Mouse (Mus musculus) hindbrain, embryonic 13.5 days (tissue): ENCODE results near the gene Ccl22. TPM values are rescaled to one million over a fixed set of nuclear protein-coding genes. Genes with fewer than 3 reads are reported as not detected.

Source experiments
- ATAC-seq: fragments of 200-750 bp; cut with Nextera tagmentation; 2 replicates; pipeline ENCODE4 v1.8.0; 2017; ENCODE audit warnings: moderate TSS enrichment; ENCODE audit not compliant: low FRiP score
- H3K27ac ChIP-seq: fragments of 300-500 bp; sonication (generic); 2 replicates; pipeline ENCODE4 v1.5.1; 2015; ENCODE audit warnings: inconsistent platforms, mild to moderate bottlenecking, moderate library complexity
- H3K27me3 ChIP-seq: fragments of 300-500 bp; sonication (generic); 2 replicates; pipeline ENCODE4 v1.6.1; 2015; ENCODE audit warnings: mild to moderate bottlenecking, inconsistent platforms
- H3K36me3 ChIP-seq: fragments of 300-500 bp; sonication (generic); 2 replicates; pipeline ENCODE4 v1.6.1; 2015; ENCODE audit warnings: mild to moderate bottlenecking, inconsistent platforms
- H3K4me1 ChIP-seq: fragments of 300-500 bp; sonication (generic); replicated peaks from 2 replicates; pipeline ENCODE4 v1.6.1; 2015; ENCODE audit warnings: inconsistent platforms
- H3K4me2 ChIP-seq: fragments of 300-500 bp; sonication (generic); 2 replicates; pipeline ENCODE4 v1.6.1; 2015; ENCODE audit warnings: inconsistent platforms, mild to moderate bottlenecking, moderate library complexity
- H3K4me3 ChIP-seq: fragments of 300-500 bp; sonication (generic); 2 replicates; pipeline ENCODE4 v1.5.1; 2015; ENCODE audit warnings: mild to moderate bottlenecking, inconsistent platforms
- H3K9ac ChIP-seq: fragments of 300-500 bp; sonication (generic); 2 replicates; pipeline ENCODE4 v1.6.1; 2015; ENCODE audit warnings: mild to moderate bottlenecking, inconsistent platforms
- H3K9me3 ChIP-seq: fragments of 300-500 bp; sonication (generic); 2 replicates; pipeline ENCODE4 v1.6.1; 2016; ENCODE audit warnings: inconsistent platforms
- WGBS: fragments of 180-500 bp; shearing (Covaris S2); methylation state at CpG from one replicate; pipeline ENCODE4 v1.1.7; 2015; 5-methylcytosine and 5-hydroxymethylcytosine counted together
- polyA plus RNA-seq: library from polyadenylated mRNA; unstranded; fragments of >200 nt; fragmentation: Nextera tagmentation; extraction: Ambion mirVana; gene quantifications from 2 replicates; pipeline ENCODE4 v1.2.1, GENCODE M21; 2015

The Ccl22 gene
- polyA plus RNA-seq, 1 experiment from 2014 or later: not detected

DNA sequence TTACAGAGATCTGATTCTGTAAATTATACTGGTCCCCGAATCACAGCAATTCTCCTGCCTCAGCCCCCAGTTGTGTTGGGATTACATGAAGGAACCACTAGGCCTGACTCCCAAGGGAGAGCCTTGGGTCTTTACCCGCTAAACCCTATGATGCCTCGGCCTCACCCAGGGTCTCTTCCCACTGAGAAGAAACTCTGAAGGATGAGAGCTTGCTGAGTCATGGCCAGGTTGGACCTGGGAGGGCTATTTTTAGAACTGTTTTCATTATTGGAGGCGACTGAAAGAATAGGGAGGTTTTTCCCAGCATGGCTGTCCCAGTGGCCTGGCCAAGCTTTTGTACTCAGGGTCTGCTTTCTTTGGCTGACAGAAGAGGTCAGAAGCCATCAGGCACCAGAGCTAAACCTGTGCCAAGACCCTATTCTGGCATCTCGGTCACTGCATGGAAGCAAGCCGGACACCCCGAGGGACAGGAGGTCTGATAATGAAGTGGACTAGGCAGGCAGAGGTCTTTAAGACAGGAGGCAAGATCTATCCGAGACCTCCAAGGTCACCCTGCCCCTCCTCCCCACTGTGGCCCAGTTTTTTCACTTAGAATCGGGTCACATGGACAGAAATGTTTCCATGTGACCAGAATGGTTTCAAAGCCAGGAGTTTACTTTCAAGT, 38.5 kb upstream of the Ccl22 start:
- H3K36me3 ChIP-seq: no peaks in the 10 kb centered on the region
- no peak for ATAC-seq
- H3K27ac ChIP-seq: no peak overlapping the region
- no peak overlapping the region for H3K4me3 ChIP-seq
- H3K4me2 ChIP-seq: no peak overlapping the region
- H3K9me3 ChIP-seq: no peaks in the 10 kb centered on the region
- no peaks in the 10 kb centered on the region for H3K4me1 ChIP-seq
- WGBS: 76% methylated on average over 9 of the region's 9 CpGs
- H3K27me3 ChIP-seq: no peaks in the 10 kb centered on the region
- no peak overlapping the region for H3K9ac ChIP-seq

- Histone ChIP-seq H3K4me3 (no peak overlapping the region), H3K27me3 (no peaks in the 10 kb centered on the region), H3K36me3 (no peaks in the 10 kb centered on the region), H3K9ac (no peak overlapping the region), H3K9me3 (no peaks in the 10 kb centered on the region), H3K27ac (no peak overlapping the region), H3K4me2 (no peak overlapping the region), H3K4me1 (no peaks in the 10 kb centered on the region; the same call in 1 of the 2 replicates)
- 60% methylated on average over 8 of the region's 8 CpGs for WGBS
- ATAC-seq: no peak
These were observed 35.1 kb upstream of the Ccl22 start for GRCm38 (mm10) chr8:94710336-94710735.

DNA sequence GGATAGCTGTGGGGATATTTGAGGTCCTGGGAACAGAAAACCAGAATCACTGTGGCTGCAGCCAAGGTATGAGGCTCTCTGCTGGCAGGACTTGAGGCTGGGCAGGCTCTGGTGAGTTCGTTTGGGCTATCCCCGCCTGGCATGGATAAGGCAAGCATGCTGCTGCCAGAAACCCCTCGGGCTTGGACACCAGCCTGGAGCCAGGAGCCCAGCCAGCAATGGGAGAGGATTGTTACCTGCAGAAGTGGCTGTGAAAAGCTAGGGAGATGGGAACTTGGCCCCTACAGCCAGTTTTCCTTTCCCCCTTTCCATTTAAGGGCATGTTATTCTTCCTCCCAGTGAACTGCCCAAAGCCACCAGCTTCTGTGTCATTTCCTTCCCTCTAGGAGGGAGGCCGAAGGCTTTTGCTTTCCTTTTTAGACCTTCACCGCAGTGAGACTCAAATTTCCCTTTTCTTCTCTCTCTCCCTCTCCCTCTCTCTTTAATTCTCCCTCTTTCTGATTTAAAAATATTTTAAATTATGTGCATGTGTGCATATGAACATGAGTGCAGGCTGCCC, 34.2 kb upstream of the Ccl22 start:
- no peaks in the 10 kb centered on the region for H3K9me3 ChIP-seq
- ATAC-seq: no peak
- H3K27me3 ChIP-seq: no peaks in the 10 kb centered on the region
- no peak overlapping the region for H3K9ac ChIP-seq
- H3K4me2 ChIP-seq: no peak overlapping the region
- no peaks in the 10 kb centered on the region for H3K36me3 ChIP-seq
- H3K4me3 ChIP-seq: no peak overlapping the region
- no peaks in the 10 kb centered on the region; the same call in 1 of the 2 replicates for H3K4me1 ChIP-seq
- 72% methylated on average over 5 of the region's 5 CpGs for WGBS
- no peak overlapping the region for H3K27ac ChIP-seq

- H3K9me3 ChIP-seq: no peaks in the 10 kb centered on the region
- no peak overlapping the region for H3K27ac ChIP-seq
- ATAC-seq: no peak
- H3K4me3 ChIP-seq: no peak overlapping the region
- H3K4me2 ChIP-seq: no peak overlapping the region
- H3K36me3 ChIP-seq: no peaks in the 10 kb centered on the region
- WGBS: 51% methylated on average over 5 of the region's 5 CpGs
- no peaks in the 10 kb centered on the region for H3K27me3 ChIP-seq
- H3K9ac ChIP-seq: no peak overlapping the region
- no peaks in the 10 kb centered on the region; the same call in 1 of the 2 replicates for H3K4me1 ChIP-seq
These were observed 30.8 kb upstream of the Ccl22 start for GRCm38 (mm10) chr8:94714556-94714955.

- no peak for ATAC-seq
- no peaks in the 10 kb centered on the region for H3K9me3 ChIP-seq
- H3K4me1 ChIP-seq: no peaks in the 10 kb centered on the region; the same call in 1 of the 2 replicates
- H3K4me2 ChIP-seq: no peak overlapping the region
- no peak overlapping the region for H3K9ac ChIP-seq
- H3K36me3 ChIP-seq: no peaks in the 10 kb centered on the region
- WGBS: 86% methylated on average over 3 of the region's 3 CpGs
- H3K27me3 ChIP-seq: no peaks in the 10 kb centered on the region
- no peak overlapping the region for H3K27ac ChIP-seq
- no peak overlapping the region for H3K4me3 ChIP-seq
These were observed 29.5 kb upstream of the Ccl22 start for GRCm38 (mm10) chr8:94715871-94716270.

DNA sequence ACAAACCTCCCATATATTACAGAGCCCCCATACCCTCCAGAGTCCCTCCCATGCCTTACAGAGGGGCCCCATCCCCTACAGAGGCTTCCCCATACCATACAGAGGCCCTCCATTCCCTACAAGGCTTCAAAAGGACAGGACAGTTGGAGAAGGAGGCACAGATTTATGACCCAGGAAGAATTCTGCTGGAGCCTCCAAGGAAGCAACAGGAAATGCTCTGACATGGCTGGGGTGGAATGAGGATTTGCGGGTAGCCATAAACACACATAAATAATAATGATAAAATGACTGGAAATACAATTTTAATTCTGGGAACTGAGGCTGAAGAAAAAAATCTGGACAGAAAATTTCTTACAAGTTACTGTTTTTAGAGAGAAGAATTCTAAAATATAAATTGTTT, 28.5 kb upstream of the Ccl22 start:
- H3K9me3 ChIP-seq: no peaks in the 10 kb centered on the region
- ATAC-seq: no peak
- no peak overlapping the region for H3K27ac ChIP-seq
- H3K9ac ChIP-seq: no peak overlapping the region
- 91% methylated on average over 1 of the region's 1 CpGs for WGBS
- H3K4me1 ChIP-seq: no peaks in the 10 kb centered on the region; the same call in 1 of the 2 replicates
- no peak overlapping the region for H3K4me2 ChIP-seq
- H3K4me3 ChIP-seq: no peak overlapping the region
- H3K27me3 ChIP-seq: no peaks in the 10 kb centered on the region
- H3K36me3 ChIP-seq: no peaks in the 10 kb centered on the region

- no peak for ATAC-seq
- WGBS: 86% methylated on average over 5 of the region's 5 CpGs
- H3K4me2 ChIP-seq: no peak overlapping the region
- H3K27me3 ChIP-seq: no peaks in the 10 kb centered on the region
- no peaks in the 10 kb centered on the region for H3K4me1 ChIP-seq
- no peak overlapping the region for H3K27ac ChIP-seq
- no peak overlapping the region for H3K4me3 ChIP-seq
- H3K36me3 ChIP-seq: no peaks in the 10 kb centered on the region
- no peaks in the 10 kb centered on the region for H3K9me3 ChIP-seq
- no peak overlapping the region for H3K9ac ChIP-seq
These were observed 19.4 kb upstream of the Ccl22 start for GRCm38 (mm10) chr8:94725998-94726397.

DNA sequence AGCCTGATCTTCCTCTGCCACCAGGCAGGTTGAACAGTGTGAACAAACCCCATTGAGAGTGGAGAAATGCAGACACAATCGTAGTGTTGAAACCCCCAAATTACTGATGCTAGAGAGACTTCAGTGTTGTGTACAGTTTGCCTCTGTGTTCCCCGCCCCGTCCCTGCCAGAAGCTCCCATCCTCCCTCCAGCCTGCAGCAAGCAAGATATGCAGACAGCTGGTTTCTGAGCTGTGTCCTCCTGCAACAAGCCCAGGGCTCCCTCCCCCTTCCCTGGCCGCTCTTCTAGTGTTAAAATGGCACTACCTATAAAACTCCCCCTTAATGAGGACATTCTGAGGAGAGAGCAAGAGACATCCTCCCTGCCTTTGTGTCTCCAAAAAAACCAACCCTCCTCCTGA, 16.1 kb upstream of the Ccl22 start:
- Histone ChIP-seq H3K9ac (no peak overlapping the region), H3K27ac (no peak overlapping the region), H3K4me2 (no peak overlapping the region), H3K4me1 (no peaks in the 10 kb centered on the region), H3K4me3 (no peak overlapping the region), H3K9me3 (no peaks in the 10 kb centered on the region), H3K36me3 (no peaks in the 10 kb centered on the region), H3K27me3 (no peaks in the 10 kb centered on the region)
- 84% methylated on average over 4 of the region's 4 CpGs for WGBS
- no peak for ATAC-seq

DNA sequence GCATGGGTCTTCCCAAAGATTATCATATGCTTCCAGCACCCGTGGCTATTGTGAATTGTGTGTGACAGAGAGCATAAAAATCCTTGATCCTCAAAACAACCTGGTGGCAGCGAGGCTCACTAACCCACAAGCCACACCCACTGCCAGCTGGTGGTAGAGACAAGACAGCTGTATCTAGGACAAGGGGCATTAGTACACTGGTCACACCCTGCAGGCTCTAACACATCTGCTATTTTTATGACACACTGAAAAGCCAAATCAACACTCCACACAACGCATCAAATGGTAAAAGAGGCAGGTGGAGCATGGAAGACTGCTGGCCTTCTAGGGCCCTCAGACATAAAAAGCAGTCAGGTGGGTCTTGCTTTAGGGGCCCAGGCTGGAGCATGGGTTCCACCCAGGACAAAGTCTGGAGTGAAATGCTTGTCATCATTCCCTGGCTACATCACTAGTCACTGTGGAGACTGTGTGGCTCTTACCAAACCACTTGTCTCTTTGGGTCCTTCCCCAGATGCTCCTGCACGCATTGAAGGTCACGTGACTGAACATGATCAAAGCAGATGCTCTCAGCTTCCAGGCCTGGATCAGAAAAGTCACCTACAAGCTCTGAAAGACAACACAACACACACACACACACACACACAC, 11.4 kb upstream of the Ccl22 start:
- H3K27me3 ChIP-seq: no peaks in the 10 kb centered on the region
- H3K27ac ChIP-seq: no peak overlapping the region
- ATAC-seq: no peak
- H3K36me3 ChIP-seq: no peaks in the 10 kb centered on the region
- 74% methylated on average over 5 of the region's 5 CpGs for WGBS
- no peaks in the 10 kb centered on the region for H3K4me1 ChIP-seq
- H3K9me3 ChIP-seq: no peaks in the 10 kb centered on the region
- no peak overlapping the region for H3K4me3 ChIP-seq
- H3K4me2 ChIP-seq: no peak overlapping the region
- H3K9ac ChIP-seq: no peak overlapping the region

GRCm38 (mm10) chr8:94734735-94735350, 10.5 kb upstream of the Ccl22 start:
- 76% methylated on average over 7 of the region's 7 CpGs for WGBS
- no peak overlapping the region for H3K9ac ChIP-seq
- H3K27ac ChIP-seq: no peak overlapping the region
- no peaks in the 10 kb centered on the region for H3K4me1 ChIP-seq
- H3K36me3 ChIP-seq: no peaks in the 10 kb centered on the region
- H3K4me2 ChIP-seq: no peak overlapping the region
- H3K9me3 ChIP-seq: no peaks in the 10 kb centered on the region
- no peak for ATAC-seq
- no peak overlapping the region for H3K4me3 ChIP-seq
- no peaks in the 10 kb centered on the region for H3K27me3 ChIP-seq

DNA sequence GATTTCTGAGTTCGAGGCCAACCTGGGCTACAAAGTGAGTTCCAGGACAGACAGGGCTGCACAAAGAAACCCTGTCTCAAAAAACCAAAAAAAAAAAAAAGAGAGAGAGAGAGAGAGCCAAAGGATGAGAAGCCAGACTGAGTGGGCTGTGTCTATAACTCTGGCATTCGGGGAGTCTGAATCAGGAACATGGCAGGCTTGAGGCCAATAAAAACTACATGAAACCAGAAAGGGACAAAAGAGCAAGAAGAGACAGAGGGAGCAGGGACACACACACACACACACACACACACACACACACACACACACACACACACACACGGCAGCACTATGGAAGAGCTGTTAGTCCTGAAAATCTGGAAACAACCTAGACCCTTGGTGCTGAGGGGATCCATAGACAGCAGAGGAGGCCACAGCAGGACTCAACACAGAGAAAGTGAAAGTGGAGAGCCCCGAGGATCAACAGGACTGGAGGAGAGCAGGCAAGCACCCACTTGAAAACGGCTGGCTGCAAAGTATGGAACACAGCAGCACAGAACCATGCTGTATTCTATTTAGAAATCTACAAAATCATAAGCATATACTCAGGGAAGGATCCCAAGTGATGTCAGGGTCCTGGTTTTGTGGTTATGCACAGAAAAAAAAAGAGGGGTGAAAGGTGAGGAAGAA, 9.8 kb upstream of the Ccl22 start:
- Histone ChIP-seq H3K27ac (no peak overlapping the region), H3K4me1 (no peaks in the 10 kb centered on the region), H3K9me3 (no peaks in the 10 kb centered on the region), H3K36me3 (no peaks in the 10 kb centered on the region), H3K9ac (no peak overlapping the region), H3K4me3 (no peak overlapping the region), H3K27me3 (no peaks in the 10 kb centered on the region), H3K4me2 (no peak overlapping the region)
- WGBS: 84% methylated on average over 5 of the region's 5 CpGs
- no peak for ATAC-seq

GRCm38 (mm10) chr8:94739829-94740228, 5.6 kb upstream of the Ccl22 start:
- Histone ChIP-seq H3K27me3 (no peaks in the 10 kb centered on the region), H3K27ac (no peak overlapping the region), H3K4me3 (no peak overlapping the region), H3K4me2 (no peak overlapping the region), H3K9me3 (no peaks in the 10 kb centered on the region), H3K36me3 (no peaks in the 10 kb centered on the region), H3K9ac (no peak overlapping the region), H3K4me1 (no peaks in the 10 kb centered on the region)
- ATAC-seq: no peak
- WGBS: 86% methylated on average over 6 of the region's 6 CpGs
